Mouse (Mus musculus) brain, embryonic 18.5 days (tissue): ENCODE data around the gene Prrx2.

Experiments used
- DNase-seq: peaks from one replicate; pipeline ENCODE4 v3.0.0-alpha.2; 2012; ENCODE audit warnings: low read depth, low spot score

Prrx2 gene

GRCm38 (mm10) chr2:30870863-30871262 lies 36.1 kb downstream of the Prrx2 start:
- no peak for DNase-seq

DNA sequence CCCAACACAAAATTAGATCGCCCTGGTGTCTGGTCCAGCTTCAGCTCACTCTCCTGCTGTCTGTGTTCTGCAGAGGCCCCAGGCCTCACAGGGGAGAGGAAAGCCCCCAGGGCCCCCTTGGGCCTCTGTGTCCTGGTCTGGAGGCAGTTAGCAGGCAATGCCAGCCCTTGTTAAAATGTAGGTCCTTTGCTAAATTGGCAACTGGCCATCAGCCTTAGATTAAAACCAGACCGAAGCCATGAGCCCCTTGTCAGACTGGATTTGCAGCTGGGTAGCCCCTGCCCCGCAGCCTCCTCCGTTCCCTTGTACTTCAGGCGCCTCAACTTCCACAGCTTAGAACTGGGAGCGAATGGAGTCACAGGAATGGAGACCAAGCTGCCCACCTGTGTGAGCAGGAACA lies 37.9 kb downstream of the Prrx2 start:
- DNase-seq, result no peak

DNA sequence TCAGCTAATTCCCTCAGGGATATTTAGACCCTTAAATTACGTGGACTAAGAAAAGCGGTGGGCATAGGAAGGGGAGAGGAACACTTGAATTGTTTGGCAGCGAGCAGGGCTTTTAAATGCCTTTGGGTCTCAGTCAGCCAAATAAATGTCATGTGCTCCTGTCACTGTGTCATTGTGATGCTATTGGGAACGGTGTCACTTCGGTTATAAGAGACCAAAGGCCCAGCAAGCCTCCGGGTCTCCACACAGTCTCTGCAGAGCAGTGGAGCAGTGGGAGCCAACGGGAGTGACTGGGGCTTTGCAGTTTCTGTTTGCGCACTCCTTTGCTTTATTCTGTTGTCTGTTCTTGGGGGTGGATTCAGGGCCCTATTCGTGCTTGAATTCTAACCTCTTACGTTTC lies 39.7 kb downstream of the Prrx2 start:
- DNase-seq, result no peak

DNA sequence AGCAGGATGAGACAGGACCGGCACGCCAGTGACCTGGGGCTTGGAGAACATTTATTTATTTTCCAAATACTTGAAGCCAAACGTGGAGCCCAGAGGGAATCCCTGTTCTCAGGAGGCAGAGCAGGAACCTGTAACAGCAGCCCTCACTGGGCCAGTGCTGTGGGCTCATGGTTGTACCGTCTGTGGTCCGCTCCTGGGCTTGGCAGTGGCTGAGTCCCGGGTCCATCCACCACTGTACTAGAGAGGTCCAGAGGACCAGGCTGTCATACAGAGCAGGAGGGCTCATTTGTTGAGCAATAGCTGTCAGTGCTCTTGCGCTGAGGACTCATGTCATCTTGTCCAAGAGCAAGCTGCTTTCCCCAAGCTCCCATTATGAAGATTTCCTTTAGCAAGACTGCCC lies 40.3 kb downstream of the Prrx2 start:
- no peak for DNase-seq

DNA sequence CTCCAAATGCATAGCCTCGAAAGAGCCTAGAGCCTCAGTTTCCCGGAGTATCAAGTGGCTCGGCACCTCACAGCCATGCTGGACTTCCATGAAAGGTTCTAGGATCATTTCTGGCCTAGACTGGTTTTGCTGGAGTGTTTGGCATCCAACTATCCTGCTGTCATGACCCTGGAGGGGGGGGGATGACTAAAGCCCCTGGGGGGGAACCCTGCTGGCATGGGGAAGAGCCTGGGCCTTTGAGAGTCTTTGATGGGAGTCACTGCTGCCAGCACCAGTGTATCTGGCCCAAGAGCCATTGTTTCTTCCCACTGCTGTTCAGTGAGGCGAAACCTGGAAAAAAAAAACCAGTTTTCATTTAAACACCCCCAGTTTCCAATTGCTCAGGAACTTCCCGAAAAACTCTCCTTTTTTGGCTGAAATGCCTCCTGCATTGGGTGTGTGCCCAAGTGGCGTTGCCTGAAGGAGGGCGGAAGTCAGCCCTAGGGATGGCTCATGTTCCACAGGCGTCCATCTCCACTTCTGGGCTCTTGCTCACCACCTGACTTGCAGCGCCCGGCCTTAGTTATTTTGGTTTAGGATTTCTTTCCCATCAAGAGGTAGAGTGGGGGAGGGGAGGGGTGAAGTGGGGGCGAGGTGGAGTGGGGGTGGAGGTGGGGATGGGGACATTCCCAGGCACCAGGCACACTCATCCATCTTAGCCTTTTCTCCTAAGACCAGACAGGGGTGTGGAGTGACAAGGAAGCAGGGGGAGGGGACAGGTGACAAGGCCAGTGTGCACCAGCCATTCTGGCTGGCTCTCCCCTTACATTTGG lies 41.1 kb downstream of the Prrx2 start:
- no peak for DNase-seq

DNA sequence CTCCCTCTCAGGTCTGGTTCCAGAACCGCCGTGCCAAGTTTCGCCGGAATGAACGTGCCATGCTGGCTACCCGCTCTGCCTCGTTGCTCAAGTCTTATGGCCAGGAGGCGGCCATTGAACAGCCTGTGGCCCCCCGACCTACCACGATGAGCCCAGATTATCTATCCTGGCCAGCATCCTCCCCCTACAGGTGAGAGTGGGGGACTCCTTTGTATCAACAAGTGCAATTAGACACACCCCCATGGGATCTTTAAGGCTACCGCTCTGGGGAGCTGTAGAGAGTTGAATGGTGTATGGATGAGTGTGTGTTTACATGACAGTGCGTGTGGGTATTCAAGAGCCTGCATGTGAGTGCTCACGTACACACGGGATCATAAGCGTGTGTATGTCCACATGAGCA lies 44.7 kb downstream of the Prrx2 start:
- no peak for DNase-seq

- no peak for DNase-seq
These were observed 46.4 kb downstream of the Prrx2 start for GRCm38 (mm10) chr2:30881215-30881614.

- DNase-seq, result no peak
These were observed 50.1 kb downstream of the Prrx2 start for GRCm38 (mm10) chr2:30884852-30885373.

- no peak for DNase-seq
These were observed 50.8 kb downstream of the Prrx2 start for GRCm38 (mm10) chr2:30885453-30886163.

DNA sequence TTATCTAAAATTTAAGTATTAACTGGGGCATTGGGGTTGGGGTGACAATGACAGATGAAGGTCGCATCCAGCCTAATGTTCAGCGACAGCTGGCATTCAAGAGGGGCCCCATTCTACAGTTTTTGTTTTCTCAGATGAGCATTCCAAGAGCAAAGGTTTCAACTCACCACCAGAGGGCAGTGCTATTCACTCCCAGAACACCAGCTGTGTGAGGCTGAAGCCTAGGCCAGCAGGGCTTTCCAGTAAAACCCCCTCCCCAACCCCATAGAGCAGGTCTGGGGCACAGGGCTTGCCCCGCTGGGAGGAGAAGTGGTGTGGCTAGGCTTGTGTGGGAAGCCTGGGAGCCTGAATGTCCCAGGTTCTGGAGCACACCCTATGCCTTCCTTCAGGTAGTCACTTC lies 56.2 kb downstream of the Prrx2 start:
- DNase-seq, result no peak

DNA sequence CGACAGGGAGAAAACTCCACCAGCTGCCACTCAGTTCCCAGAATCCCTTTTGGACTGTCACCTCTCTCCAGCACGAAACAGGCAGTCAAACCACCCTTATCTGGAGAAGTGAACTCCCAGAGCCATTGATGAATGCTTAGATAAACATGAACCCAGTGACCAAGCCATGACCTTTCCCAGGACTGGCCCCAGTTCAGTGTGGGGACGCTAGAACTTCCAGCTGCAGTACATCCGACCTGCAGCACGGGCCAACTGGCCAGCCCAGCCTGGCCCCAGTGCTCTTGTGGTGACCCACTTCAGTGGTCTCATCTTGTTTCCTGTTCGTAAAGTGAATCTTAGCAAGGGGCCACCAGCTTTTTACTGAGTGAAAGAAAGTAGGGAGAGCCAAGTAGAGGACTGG lies 58.6 kb downstream of the Prrx2 start:
- DNase-seq, result no peak

DNA sequence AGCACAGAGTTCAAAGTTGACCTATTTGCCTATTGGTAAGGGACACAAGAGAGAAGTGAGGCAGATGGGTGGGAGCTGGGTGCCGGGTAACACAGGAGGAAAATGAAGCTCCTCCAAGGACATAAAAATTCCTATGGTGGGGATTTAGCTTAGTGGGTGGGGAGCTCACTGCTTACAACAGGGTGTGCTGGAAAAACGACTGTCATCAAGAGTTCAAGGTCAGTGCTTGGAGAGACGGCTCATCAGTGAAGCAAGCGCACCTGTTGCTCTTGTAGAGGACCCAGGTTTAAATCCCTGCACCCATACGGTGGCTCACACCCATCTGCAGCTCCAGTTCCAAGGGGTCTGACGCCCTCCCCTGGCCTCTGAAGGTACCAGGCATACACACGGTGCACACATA lies 59.2 kb downstream of the Prrx2 start:
- no peak for DNase-seq

DNA sequence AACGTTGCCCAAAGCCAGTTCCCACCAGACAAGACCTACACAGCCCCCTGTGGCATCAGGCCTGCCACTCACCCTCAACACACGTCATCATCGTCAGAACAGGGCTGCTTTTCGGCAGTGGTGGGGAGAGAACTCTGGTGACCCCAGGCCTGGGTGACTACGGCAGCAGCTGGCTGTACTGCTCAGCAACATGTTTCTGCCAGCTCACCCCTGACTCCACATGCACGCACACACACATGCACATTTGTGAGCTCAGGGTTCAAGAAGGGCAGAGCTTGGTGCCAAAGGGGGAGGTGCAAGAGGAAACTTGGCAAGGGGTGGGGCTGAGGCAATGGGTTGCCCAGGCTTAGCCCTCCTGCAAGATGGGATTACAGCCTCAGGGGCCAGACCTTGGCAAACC lies 62.5 kb downstream of the Prrx2 start:
- DNase-seq, result no peak

DNA sequence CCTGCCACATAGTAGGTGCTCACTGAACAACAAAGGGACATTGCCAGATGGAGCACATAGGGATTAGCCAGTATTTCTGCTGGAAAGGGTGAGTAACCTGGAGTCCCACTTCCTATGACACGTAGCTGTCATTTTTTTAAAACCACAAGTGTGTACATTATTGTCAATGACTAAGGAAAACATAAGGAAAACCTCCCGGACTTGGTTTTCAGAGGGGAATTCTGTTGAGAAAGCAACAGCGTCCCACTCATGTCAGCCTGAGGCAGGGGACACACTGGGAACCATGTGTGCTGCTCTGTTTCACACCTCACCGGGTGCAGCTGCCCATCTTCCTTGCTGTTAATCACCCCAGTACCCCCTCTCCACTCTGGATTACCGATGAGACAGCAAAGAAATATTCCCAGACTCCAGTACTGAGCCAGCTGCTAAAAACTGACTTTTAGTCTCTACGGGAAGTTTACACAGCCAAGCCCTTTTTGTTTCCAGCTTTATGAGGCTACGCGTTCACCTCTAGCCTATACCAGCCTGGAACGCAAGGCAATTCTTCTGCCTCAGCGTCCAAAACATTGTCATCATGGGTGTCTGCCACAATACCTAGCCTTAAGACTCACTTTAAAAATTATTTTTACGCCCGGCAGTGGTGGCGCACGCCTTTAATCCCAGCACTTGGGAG lies 64.8 kb downstream of the Prrx2 start:
- no peak for DNase-seq

DNA sequence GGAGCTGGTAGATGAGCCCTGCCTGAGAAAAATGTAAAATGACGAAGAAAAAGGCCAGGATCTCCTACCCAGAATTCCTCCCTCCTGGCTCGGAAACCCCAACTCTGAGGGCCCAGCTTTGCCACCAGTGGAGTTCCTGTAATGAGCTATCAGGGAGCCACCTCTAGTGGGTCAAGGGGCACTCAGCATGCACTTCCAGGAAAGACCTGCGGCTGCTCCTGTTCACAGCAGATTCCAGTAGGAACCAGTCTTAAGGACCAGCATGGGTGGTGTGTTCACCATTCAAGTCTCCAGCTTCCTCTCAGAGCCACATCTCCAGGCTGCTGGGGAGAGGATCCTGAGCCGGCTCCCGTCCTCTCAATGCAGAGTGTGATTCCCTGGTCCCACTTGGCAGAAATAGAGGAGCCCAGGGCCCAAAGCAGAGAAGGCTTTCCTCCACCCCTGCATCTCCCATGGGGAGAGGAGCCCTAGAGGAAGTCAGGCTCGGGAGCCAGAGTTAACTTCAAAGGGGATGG lies 66.9 kb downstream of the Prrx2 start:
- DNase-seq, result no peak

DNA sequence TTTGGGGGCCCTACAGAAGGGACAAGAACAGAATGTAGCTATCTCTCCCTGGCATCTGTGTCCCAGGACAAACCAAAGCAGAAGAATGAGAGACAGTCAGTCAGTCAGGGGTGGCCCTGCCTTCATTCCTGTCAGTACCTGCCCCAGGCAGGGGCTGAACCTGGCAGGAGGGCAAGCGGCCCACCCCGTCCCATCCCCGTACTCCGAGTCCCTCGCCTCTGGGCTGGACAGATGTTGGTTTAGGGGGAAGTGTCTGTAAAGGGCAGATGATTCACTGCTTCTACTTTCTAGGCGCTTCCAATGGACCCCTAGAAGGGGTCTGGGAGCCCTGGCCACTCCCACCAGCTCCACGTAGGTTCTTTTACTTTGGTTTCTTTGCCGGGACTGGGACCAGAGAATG lies 67.5 kb downstream of the Prrx2 start:
- DNase-seq, result no peak

DNA sequence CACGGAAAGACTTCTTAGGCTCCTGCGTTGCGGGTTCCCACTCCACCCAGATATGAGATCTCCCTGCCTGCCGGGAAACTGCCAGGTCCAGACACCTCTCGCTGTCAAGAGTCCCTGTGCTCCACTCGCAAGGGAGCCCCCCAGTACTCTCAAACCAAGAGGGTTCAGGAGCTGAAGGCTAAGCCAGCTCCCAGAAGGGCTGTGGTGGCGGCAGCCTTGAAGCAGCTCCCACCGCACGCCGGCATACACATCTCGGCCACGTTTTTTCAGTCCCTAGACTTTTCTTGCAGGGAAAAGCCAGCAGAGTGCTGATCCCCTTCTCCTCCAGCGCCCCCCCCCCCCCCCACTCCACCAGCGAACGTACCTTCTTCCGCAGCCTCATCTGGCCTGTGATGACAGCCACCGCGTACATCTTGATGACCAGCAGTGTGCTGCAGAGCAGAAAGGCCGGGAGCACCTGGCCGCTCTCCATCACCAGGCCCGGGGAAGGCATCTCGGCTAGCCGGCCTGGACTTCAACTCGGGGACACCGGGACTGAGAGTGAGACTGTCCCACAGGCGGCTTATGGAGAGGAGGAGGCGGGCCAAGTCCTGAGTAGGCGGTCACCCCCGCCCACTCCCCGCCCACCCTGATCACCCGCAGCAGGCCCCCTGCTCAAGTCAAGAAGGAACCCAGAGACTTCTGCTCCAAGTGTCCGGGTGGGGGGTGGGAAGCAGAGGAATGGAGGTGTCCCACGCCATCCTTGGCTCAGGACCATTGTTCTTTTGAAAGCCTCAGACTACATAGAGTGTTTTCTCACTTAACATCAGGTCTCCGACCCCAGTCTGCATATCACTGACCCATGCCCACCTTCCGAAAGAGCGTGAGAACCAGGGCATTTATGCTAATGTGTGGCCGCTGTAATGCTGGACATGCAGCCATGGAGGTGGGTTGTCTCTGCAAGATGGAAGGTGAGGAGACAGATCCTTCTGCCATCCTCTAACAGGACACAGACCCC lies 68.3 kb downstream of the Prrx2 start:
- DNase-seq, result no peak

DNA sequence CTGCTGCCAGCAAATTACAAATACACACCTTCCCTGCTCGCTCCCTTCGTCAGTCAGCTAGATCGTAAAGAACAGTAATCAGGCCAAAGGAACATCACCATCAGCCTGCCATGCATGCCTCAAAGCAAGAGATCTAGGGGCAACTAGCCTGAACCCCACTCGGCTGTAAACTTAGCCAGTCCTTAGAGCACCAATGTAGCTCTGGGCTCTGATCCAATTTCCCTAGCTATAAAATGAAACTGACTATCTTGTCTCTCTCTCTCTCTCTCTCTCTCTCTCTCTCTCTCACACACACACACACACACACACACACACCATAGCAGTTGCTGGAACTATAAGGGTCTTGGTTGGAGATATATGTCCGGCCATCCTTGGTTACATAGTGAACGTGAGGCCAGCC lies 69.5 kb downstream of the Prrx2 start:
- no peak for DNase-seq

GRCm38 (mm10) chr2:30904991-30905390 lies 70.2 kb downstream of the Prrx2 start:
- DNase-seq, result no peak

DNA sequence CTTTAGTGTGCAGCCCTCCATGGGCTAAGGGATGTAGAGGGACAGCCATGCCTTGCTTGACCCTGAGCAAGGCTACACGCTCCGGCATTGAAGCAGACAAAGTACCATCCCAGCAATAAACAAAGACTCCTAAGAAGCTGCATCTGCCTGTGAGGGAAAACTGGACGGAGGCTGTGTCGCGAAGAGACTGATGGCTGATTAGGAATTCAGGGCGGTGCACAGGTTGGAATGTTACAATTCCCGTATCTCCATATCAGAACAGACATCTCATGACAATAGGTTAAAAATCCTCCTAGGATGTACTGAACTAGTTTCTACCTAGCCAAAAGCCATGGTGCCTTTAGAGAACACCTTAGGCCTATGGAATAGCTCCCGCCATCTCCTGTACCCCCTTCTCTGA lies 71.1 kb downstream of the Prrx2 start:
- no peak for DNase-seq

DNA sequence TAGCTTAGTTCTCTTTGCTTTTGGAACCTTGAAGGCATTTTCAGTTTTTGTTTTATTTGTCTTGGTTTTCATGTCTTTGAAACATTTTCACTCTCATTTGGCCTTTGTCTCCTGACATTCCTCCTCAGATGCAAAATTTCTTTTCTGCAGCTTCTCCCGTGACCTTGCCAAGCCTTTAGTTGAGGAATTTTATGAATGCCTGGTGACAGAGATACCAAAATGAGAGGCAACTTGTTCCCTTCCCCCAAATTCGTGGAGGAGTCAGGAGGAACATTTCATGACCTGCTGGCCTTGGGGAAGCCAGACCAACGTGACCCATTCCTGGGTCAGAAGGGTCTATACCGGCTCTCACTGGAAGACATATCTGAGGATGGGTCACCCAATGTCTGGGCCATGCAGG lies 71.9 kb downstream of the Prrx2 start:
- DNase-seq, result no peak
